ENCODE assay signal across 23 mouse cellular contexts in the genomic region with DNA sequence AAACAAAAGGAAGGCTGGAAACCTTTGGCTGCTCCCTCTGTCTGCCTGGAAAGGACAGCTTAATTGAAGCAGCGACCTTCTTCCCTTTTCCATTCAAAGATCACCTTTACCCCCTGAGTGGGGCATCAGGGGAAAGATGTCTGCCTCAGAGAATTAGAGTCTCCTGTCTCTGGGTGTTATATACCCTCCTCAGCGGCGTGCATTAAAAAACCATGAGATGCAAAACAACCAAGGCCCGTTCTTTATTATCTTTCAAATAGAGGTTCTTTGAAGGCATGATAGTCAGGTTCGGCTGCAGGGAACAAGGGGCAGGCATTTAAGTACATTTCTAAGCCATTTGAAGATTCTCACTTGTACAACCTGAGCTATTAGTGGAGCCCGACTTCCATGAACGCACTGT.
DNase-seq lines count a peak whose midpoint lies in the region; ATAC-seq and TF ChIP-seq lines count a peak whose summit lies in the region.
"Had no signal": no experiment of that assay in that cellular context is flagged by ENCODE, and none has a peak within 500 bp of the region (broad histone marks: within the 10 kb centered on the region; RNA-seq: fewer than 3 reads in every experiment).

No protein-coding gene starts in this region.

- H3K9me3 ChIP-seq in hindbrain, embryonic 11.5 days (ENCODE audit: control insufficient read depth, low read length), result no peaks in the 10 kb centered on the region
- H3K9me3 ChIP-seq in hindbrain, embryonic 16.5 days (ENCODE audit: control insufficient read depth, low read length), result no peaks in the 10 kb centered on the region
- H3K9me3 ChIP-seq in hindbrain, embryonic 15.5 days, result no peaks in the 10 kb centered on the region
- H3K9me3 ChIP-seq in hindbrain, embryonic 14.5 days (ENCODE audit: control insufficient read depth, low read length), result no peaks in the 10 kb centered on the region
- no peaks in the 10 kb centered on the region for H3K9me3 ChIP-seq in neural tube, embryonic 13.5 days
- no peaks in the 10 kb centered on the region for H3K9me3 ChIP-seq in neural tube, embryonic 15.5 days (replicated peaks)
- H3K9me3 ChIP-seq: forebrain, embryonic 10.5 days; forebrain, embryonic 13.5 days; heart, embryonic 12.5 days; heart, embryonic 15.5 days had no signal

- no peaks in the 10 kb centered on the region for H3K36me3 ChIP-seq in hindbrain, embryonic 11.5 days (ENCODE audit: control insufficient read depth, insufficient read depth, low read length)
- H3K36me3 ChIP-seq in hindbrain, embryonic 16.5 days (ENCODE audit: control insufficient read depth, insufficient read depth, low read length), result no peaks in the 10 kb centered on the region
- H3K36me3 ChIP-seq in hindbrain, embryonic 15.5 days, result no peaks in the 10 kb centered on the region
- H3K36me3 ChIP-seq in hindbrain, embryonic 14.5 days (replicated peaks; ENCODE audit: control insufficient read depth, insufficient read depth), result no peaks in the 10 kb centered on the region
- H3K36me3 ChIP-seq in neural tube, embryonic 13.5 days, result no peaks in the 10 kb centered on the region
- no peaks in the 10 kb centered on the region for H3K36me3 ChIP-seq in neural tube, embryonic 15.5 days
- H3K36me3 ChIP-seq in kidney, adult 2 months (ENCODE audit: control insufficient read depth, insufficient read depth, low read length), result no peaks in the 10 kb centered on the region
- H3K36me3 ChIP-seq: forebrain, embryonic 10.5 days; heart, embryonic 12.5 days; heart, embryonic 15.5 days had no signal

- no peak for ATAC-seq in hindbrain, embryonic 11.5 days (ENCODE audit: low FRiP score)
- ATAC-seq in hindbrain, embryonic 16.5 days, result no peak
- ATAC-seq in hindbrain, embryonic 15.5 days (ENCODE audit: low FRiP score, low read depth), result no peak
- no peak for ATAC-seq in hindbrain, embryonic 14.5 days (ENCODE audit: low FRiP score)
- no peak for ATAC-seq in neural tube, embryonic 13.5 days (ENCODE audit: low read depth)
- ATAC-seq in neural tube, embryonic 15.5 days (ENCODE audit: low FRiP score), result no peak
- ATAC-seq: forebrain, embryonic 13.5 days; intestine, postnatal 0 days had no signal

- 0 out of 2 replicates have a peak overlapping the region, but pooled peaks have one; percentile 3 for H3K27ac ChIP-seq in hindbrain, embryonic 11.5 days (ENCODE audit: low read depth, low read length)
- no peak overlapping the region for H3K27ac ChIP-seq in hindbrain, embryonic 16.5 days (ENCODE audit: low read depth, low read length)
- 0 out of 2 replicates have a peak overlapping the region, but pooled peaks have one; percentile 10 for H3K27ac ChIP-seq in hindbrain, embryonic 15.5 days (replicated peaks)
- no peak overlapping the region for H3K27ac ChIP-seq in hindbrain, embryonic 14.5 days
- 0 out of 2 replicates have a peak overlapping the region, but pooled peaks have one; percentile 13 for H3K27ac ChIP-seq in neural tube, embryonic 13.5 days (replicated peaks)
- no peak overlapping the region for H3K27ac ChIP-seq in neural tube, embryonic 15.5 days (replicated peaks)
- no peak overlapping the region for H3K27ac ChIP-seq in kidney, adult 2 months (ENCODE audit: insufficient read depth, low read depth, low read length)
- H3K27ac ChIP-seq: forebrain, embryonic 10.5 days; forebrain, embryonic 13.5 days; heart, embryonic 15.5 days had no signal

- H3K27me3 ChIP-seq in hindbrain, embryonic 11.5 days (ENCODE audit: control insufficient read depth, insufficient read depth, low read length), result no peaks in the 10 kb centered on the region
- H3K27me3 ChIP-seq in hindbrain, embryonic 16.5 days (replicated peaks; ENCODE audit: control insufficient read depth, insufficient read depth, low read length), result no peaks in the 10 kb centered on the region
- H3K27me3 ChIP-seq in hindbrain, embryonic 15.5 days, result no peaks in the 10 kb centered on the region
- no peaks in the 10 kb centered on the region for H3K27me3 ChIP-seq in hindbrain, embryonic 14.5 days (ENCODE audit: control insufficient read depth, insufficient read depth, low read length)
- H3K27me3 ChIP-seq in neural tube, embryonic 13.5 days, result no peaks in the 10 kb centered on the region
- H3K27me3 ChIP-seq in neural tube, embryonic 15.5 days (replicated peaks), result no peaks in the 10 kb centered on the region
- H3K27me3 ChIP-seq in kidney, adult 2 months (replicated peaks; ENCODE audit: control insufficient read depth, insufficient read depth, low read length), result no peaks in the 10 kb centered on the region
- H3K27me3 ChIP-seq: CH12.LX; forebrain, embryonic 13.5 days; heart, embryonic 12.5 days; heart, embryonic 15.5 days had no signal

- H3K4me2 ChIP-seq in hindbrain, embryonic 11.5 days (replicated peaks; ENCODE audit: low read depth, low read length), result no peak overlapping the region
- H3K4me2 ChIP-seq in hindbrain, embryonic 16.5 days (ENCODE audit: low read length), result no peak overlapping the region
- no peak overlapping the region for H3K4me2 ChIP-seq in hindbrain, embryonic 15.5 days
- H3K4me2 ChIP-seq in hindbrain, embryonic 14.5 days (replicated peaks), result no peak overlapping the region
- no peak overlapping the region for H3K4me2 ChIP-seq in neural tube, embryonic 13.5 days
- H3K4me2 ChIP-seq in neural tube, embryonic 15.5 days, result no peak overlapping the region
- H3K4me2 ChIP-seq: forebrain, embryonic 13.5 days; heart, embryonic 12.5 days; heart, embryonic 15.5 days had no signal

- no peak for TF ChIP-seq CTCF in kidney, adult 2 months (conservative IDR thresholded peaks at IDR 0.05; ENCODE audit: insufficient read depth, insufficient read length, low read depth, low read length)

- WGBS in hindbrain, embryonic 11.5 days, result 44% methylated on average over 7 of the region's 7 CpGs
- 38% methylated on average over 7 of the region's 7 CpGs for WGBS in hindbrain, embryonic 16.5 days
- WGBS in hindbrain, embryonic 15.5 days, result 35% methylated on average over 7 of the region's 7 CpGs
- 33% methylated on average over 7 of the region's 7 CpGs for WGBS in hindbrain, embryonic 14.5 days
- WGBS in neural tube, embryonic 13.5 days, result 30% methylated on average over 7 of the region's 7 CpGs
- WGBS in neural tube, embryonic 15.5 days, result 28% methylated on average over 7 of the region's 7 CpGs
- WGBS in kidney, adult 2 months, result 66% methylated on average over 7 of the region's 7 CpGs

- TF ChIP-seq POLR2A in kidney, adult 2 months (IDR thresholded peaks at IDR 0.05; ENCODE audit: low read depth, low read length), result no peak

- DNase-seq in hindbrain, embryonic 11.5 days (ENCODE audit: low spot score), result no peak
- no peak for DNase-seq in hindbrain, embryonic 14.5 days (ENCODE audit: low spot score)
- no peak for DNase-seq in kidney, adult 2 months
- DNase-seq: adrenal gland, postnatal 10 days; adrenal gland, postnatal 36 days; B cell, adult 2 months; cerebellum, adult 18-20 months; cerebellum, adult 9-10 months; cerebellum, postnatal 14 days; gastrocnemius, postnatal 25 days; heart, adult 18-20 months; heart, postnatal 10 days; heart, postnatal 36 days had no signal

- no peak overlapping the region for H3K4me3 ChIP-seq in hindbrain, embryonic 11.5 days (ENCODE audit: low read depth, low read length)
- H3K4me3 ChIP-seq in hindbrain, embryonic 16.5 days (ENCODE audit: low read length), result no peak overlapping the region
- no peak overlapping the region for H3K4me3 ChIP-seq in hindbrain, embryonic 15.5 days
- no peak overlapping the region for H3K4me3 ChIP-seq in hindbrain, embryonic 14.5 days (replicated peaks; ENCODE audit: low read length)
- no peak overlapping the region for H3K4me3 ChIP-seq in neural tube, embryonic 13.5 days
- H3K4me3 ChIP-seq in neural tube, embryonic 15.5 days (replicated peaks), result no peak overlapping the region
- H3K4me3 ChIP-seq in kidney, adult 2 months (ENCODE audit: insufficient read depth, low read depth, low read length), result no peak overlapping the region
- H3K4me3 ChIP-seq: forebrain, embryonic 10.5 days; forebrain, embryonic 13.5 days; heart, embryonic 12.5 days; heart, embryonic 15.5 days had no signal

- no peaks in the 10 kb centered on the region for H3K4me1 ChIP-seq in hindbrain, embryonic 11.5 days (replicated peaks; ENCODE audit: control insufficient read depth, insufficient read depth, low read length)
- no peaks in the 10 kb centered on the region; the same call in 1 of the 2 replicates for H3K4me1 ChIP-seq in hindbrain, embryonic 16.5 days (ENCODE audit: control insufficient read depth, insufficient read depth, low read depth, low read length)
- H3K4me1 ChIP-seq in hindbrain, embryonic 15.5 days (replicated peaks), result peaks cover 11% of the 10 kb centered on the region
- peaks cover 4% of the 10 kb centered on the region; the same call in 1 of the 2 replicates for H3K4me1 ChIP-seq in hindbrain, embryonic 14.5 days (replicated peaks; ENCODE audit: control insufficient read depth, insufficient read depth, low read length)
- H3K4me1 ChIP-seq in neural tube, embryonic 13.5 days (replicated peaks), result peaks cover 19% of the 10 kb centered on the region
- H3K4me1 ChIP-seq in neural tube, embryonic 15.5 days, result peaks cover 16% of the 10 kb centered on the region; the same call in 1 of the 2 replicates
- H3K4me1 ChIP-seq in kidney, adult 2 months (ENCODE audit: control insufficient read depth, insufficient read depth, low read length), result no peaks in the 10 kb centered on the region
- H3K4me1 ChIP-seq: heart, embryonic 12.5 days; heart, embryonic 15.5 days had no signal

- no peak overlapping the region for H3K9ac ChIP-seq in hindbrain, embryonic 11.5 days (ENCODE audit: low read depth, low read length)
- no peak overlapping the region for H3K9ac ChIP-seq in hindbrain, embryonic 16.5 days (ENCODE audit: low read depth, low read length)
- H3K9ac ChIP-seq in hindbrain, embryonic 15.5 days, result no peak overlapping the region
- H3K9ac ChIP-seq in hindbrain, embryonic 14.5 days, result no peak overlapping the region
- 0 out of 2 replicates have a peak overlapping the region, but pooled peaks have one; percentile 26 for H3K9ac ChIP-seq in neural tube, embryonic 13.5 days
- H3K9ac ChIP-seq in neural tube, embryonic 15.5 days (replicated peaks), result no peak overlapping the region
- H3K9ac ChIP-seq: forebrain, embryonic 13.5 days; heart, embryonic 12.5 days; heart, embryonic 15.5 days had no signal

Comparison
In these comparisons a context has a peak if more than half of its experiments do, and no peak if none do; other contexts are left out.
1. H3K27ac ChIP-seq: peak in hindbrain, embryonic 11.5 days (single experiment), hindbrain, embryonic 15.5 days (single experiment) and neural tube, embryonic 13.5 days (single experiment); none in hindbrain, embryonic 16.5 days (single experiment), hindbrain, embryonic 14.5 days (single experiment), neural tube, embryonic 15.5 days (single experiment) and kidney, adult 2 months (single experiment).